Mouse (Mus musculus) Muller cell, postnatal 12 days (primary cell): ENCODE measurements at regions not wholly inside any gene's neighbourhood (a gene's known extent, or its start where the extent isn't known, plus 50 kb on each side); places are given as distances from the start of the nearest gene placed in this dataset.

Source experiments
- DNase-seq: peaks from one replicate; pipeline ENCODE4 v3.0.0-alpha.2; 2015; ENCODE audit errors: inconsistent ontology term

DNA sequence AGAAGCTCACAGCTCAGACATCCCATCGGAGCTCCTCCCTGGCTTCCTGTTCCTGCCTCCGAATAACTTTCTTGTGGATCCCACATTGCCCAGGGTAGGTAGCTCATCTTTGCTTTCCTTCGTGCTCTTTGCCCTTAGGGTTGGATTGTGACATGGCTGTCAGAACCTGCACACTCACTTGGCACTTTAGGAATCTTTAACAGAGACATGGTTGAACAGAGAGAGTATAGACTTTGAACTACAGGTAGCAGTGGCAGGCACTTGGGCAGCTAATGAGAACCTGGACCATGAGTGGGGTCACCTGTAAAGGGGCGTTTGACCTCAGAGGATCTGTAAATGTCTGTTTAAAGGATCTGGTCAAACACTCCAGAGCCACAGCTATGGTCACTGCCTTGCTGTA, 62.4 kb upstream of the Sall1 start:
- DNase-seq, result no peak

DNA sequence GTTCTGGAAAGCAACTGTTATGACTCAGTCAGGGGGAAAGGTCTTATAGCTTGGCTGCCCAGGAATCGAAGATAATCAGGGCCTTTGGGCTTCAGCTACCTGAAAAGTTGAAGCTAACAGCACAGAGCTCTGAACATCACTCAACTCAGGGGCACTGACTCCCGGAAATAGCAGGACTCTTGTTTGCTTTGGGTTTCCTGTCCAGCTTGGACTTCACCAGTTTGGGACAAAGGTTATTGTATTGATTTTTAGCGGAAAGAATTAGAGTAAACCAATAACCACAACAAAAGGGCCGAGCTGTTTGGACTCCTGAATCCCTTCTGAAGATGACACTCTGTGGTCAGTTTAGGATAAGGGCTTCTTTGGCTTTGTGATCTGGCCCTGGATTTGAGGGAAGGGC, 53.4 kb upstream of the Sall1 start:
- no peak for DNase-seq
